Mouse (Mus musculus): ENCODE measurements at regions not wholly inside any gene's neighbourhood (a gene's known extent, or its start where the extent isn't known, plus 50 kb on each side); places are given as distances from the start of the nearest gene placed in this dataset.

GRCm38 (mm10) chr4:83915871-83916270 is 390.5 kb downstream of the Ccdc171 start:
- Histone ChIP-seq H3K9ac (ENCODE audit: insufficient read depth, low read depth) (no peak overlapping the region), H3K4me3 (replicated peaks in 1 of 3; ENCODE audit: low read depth in 2 of 3, low read length in 2 of 3, poor library complexity in 1 of 3) (no peak overlapping the region), H3K36me3 (replicated peaks in 1 of 2; ENCODE audit: control insufficient read depth in 1 of 2, insufficient read depth in 1 of 2, low read length in 1 of 2) (no peaks in the 10 kb centered on the region), H3K79me2 (replicated peaks; ENCODE audit: control insufficient read depth, extremely low read depth, insufficient read depth, poor library complexity, severe bottlenecking) (no peaks in the 10 kb centered on the region), H3K9me3 (replicated peaks; ENCODE audit: low read length) (no peaks in the 10 kb centered on the region), H3K27me3 (replicated peaks) (no peaks in the 10 kb centered on the region), H3K4me2 (ENCODE audit: insufficient read depth, low read depth, poor library complexity, severe bottlenecking) (no peak overlapping the region), H3K4me1 (ENCODE audit: control insufficient read depth in 1 of 2, insufficient read depth in 2 of 2) (no peaks in the 10 kb centered on the region), H3K27ac (ENCODE audit: insufficient read depth, low read depth) (no peak overlapping the region)
- in situ Hi-C loops (cut with MboI; ENCODE audit: low pct_ligation_motif_present, low pct_unique_long_range_greater_than_20kb, low sequenced_read_pairs) (no loop called here), dilution Hi-C loops (cut with MboI; ENCODE audit: extremely low pct_ligation_motif_present, extremely low pct_unique_long_range_greater_than_20kb, low sequenced_read_pairs) (no loop called here)
- no peak for DNase-seq (ENCODE audit: extremely low read depth)
- TF ChIP-seq MAX (IDR thresholded peaks at IDR 0.05; ENCODE audit: low read length) (no peak), ELF1 (IDR thresholded peaks at IDR 0.05; ENCODE audit: low read depth, low read length) (no peak), SMC3 (IDR thresholded peaks at IDR 0.05; ENCODE audit: low read depth, low read length) (no peak), MYC (IDR thresholded peaks at IDR 0.05; ENCODE audit: low read depth, low read length) (no peak), NELFE (IDR thresholded peaks at IDR 0.05; ENCODE audit: low read depth, low read length) (no peak), CHD1 (IDR thresholded peaks at IDR 0.05; ENCODE audit: low read depth, low read length) (no peak), KAT2A (IDR thresholded peaks at IDR 0.05; ENCODE audit: insufficient replicate concordance, low read length) (no peak), JUN (IDR thresholded peaks at IDR 0.05; ENCODE audit: insufficient read depth, low read depth, low read length) (no peak), EP300 (IDR thresholded peaks at IDR 0.05; ENCODE audit: low read length) (no peak), UBTF (IDR thresholded peaks at IDR 0.05; ENCODE audit: low read depth, low read length) (no peak), CTCF (conservative IDR thresholded peaks at IDR 0.05 in 1 of 2, IDR thresholded peaks at IDR 0.05 in 1 of 2; ENCODE audit: low read depth in 2 of 2, low read length in 2 of 2) (no peak), ZNF384 (IDR thresholded peaks at IDR 0.05; ENCODE audit: low read depth, low read length) (no peak), GABPA (IDR thresholded peaks at IDR 0.05; ENCODE audit: insufficient replicate concordance, low read depth, low read length) (no peak), ZC3H11A (IDR thresholded peaks at IDR 0.05; ENCODE audit: low read depth, low read length) (no peak), BHLHE40 (IDR thresholded peaks at IDR 0.05; ENCODE audit: low read depth, low read length) (no peak), USF1 (IDR thresholded peaks at IDR 0.05; ENCODE audit: low read depth, low read length) (no peak)

- Histone ChIP-seq H3K36me3 (replicated peaks in 1 of 2; ENCODE audit: control insufficient read depth in 1 of 2, insufficient read depth in 1 of 2, low read length in 1 of 2) (no peaks in the 10 kb centered on the region), H3K79me2 (replicated peaks; ENCODE audit: control insufficient read depth, extremely low read depth, insufficient read depth, poor library complexity, severe bottlenecking) (no peaks in the 10 kb centered on the region), H3K4me3 (replicated peaks in 1 of 3; ENCODE audit: low read depth in 2 of 3, low read length in 2 of 3, poor library complexity in 1 of 3) (no peak overlapping the region), H3K9ac (ENCODE audit: insufficient read depth, low read depth) (no peak overlapping the region), H3K4me1 (ENCODE audit: control insufficient read depth in 1 of 2, insufficient read depth in 2 of 2) (no peaks in the 10 kb centered on the region), H3K27me3 (replicated peaks) (no peaks in the 10 kb centered on the region), H3K4me2 (ENCODE audit: insufficient read depth, low read depth, poor library complexity, severe bottlenecking) (no peak overlapping the region), H3K27ac (ENCODE audit: insufficient read depth, low read depth) (no peak overlapping the region), H3K9me3 (replicated peaks; ENCODE audit: low read length) (no peaks in the 10 kb centered on the region)
- no peak for TF ChIP-seq BHLHE40 (IDR thresholded peaks at IDR 0.05; ENCODE audit: low read depth, low read length)
- no peak for TF ChIP-seq ZMIZ1 (IDR thresholded peaks at IDR 0.05; ENCODE audit: low read depth, low read length)
- TF ChIP-seq ZC3H11A (IDR thresholded peaks at IDR 0.05; ENCODE audit: low read depth, low read length), result no peak
- TF ChIP-seq CTCF (conservative IDR thresholded peaks at IDR 0.05 in 1 of 2, IDR thresholded peaks at IDR 0.05 in 1 of 2; ENCODE audit: low read depth in 2 of 2, low read length in 2 of 2), result no peak
- no peak for TF ChIP-seq HCFC1 (IDR thresholded peaks at IDR 0.05; ENCODE audit: low read depth, low read length)
- TF ChIP-seq GABPA (IDR thresholded peaks at IDR 0.05; ENCODE audit: insufficient replicate concordance, low read depth, low read length), result no peak
- no peak for TF ChIP-seq NRF1 (IDR thresholded peaks at IDR 0.05; ENCODE audit: low read depth, low read length)
- dilution Hi-C loops (cut with MboI; ENCODE audit: extremely low pct_ligation_motif_present, extremely low pct_unique_long_range_greater_than_20kb, low sequenced_read_pairs), result no loop called here
- in situ Hi-C loops (cut with MboI; ENCODE audit: low pct_ligation_motif_present, low pct_unique_long_range_greater_than_20kb, low sequenced_read_pairs), result no loop called here
- no peak for DNase-seq (ENCODE audit: extremely low read depth)
Observed at GRCm38 (mm10) chr4:83917009-83917408, 391.7 kb downstream of the Ccdc171 start.
